Mouse (Mus musculus): ENCODE results near the gene Ncor1. TPM values are rescaled to one million over a fixed set of nuclear protein-coding genes. Genes with fewer than 3 reads are reported as not detected.

Ncor1 gene
- polyA plus RNA-seq, 1 experiment from 2014 or later, result 149 TPM

DNA sequence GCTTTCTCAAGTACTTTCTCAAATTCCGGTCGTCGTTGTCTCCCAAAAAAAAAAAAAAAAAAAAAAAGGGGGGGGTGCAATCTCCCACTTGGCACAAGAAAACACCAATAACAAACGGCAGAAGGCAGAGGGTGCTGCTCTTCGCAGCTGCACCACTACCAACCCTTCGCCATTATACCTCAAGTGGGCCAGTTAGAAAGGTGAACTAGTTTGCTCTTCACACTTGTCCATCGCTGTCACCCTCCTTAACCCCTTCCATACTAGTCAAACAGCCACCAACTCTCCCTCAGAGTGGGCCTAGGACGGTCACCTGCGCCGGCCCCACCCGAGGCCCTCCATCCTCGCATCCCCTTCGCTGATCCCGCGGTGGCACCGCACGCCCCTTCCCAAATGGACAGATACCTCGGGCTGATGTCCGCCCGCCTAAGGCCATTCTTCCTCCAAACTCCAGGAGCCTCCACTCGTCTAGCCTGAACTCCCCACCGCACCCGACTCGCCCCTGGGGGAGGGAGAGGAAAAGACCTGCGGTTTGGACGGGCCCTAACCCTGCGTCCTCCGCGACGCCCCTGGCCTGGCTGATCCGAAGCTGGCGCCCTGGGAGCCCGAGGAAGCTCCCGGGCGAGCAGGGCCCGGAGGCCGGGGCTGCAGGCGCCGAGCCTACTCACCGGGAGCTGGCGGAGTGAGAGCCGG is 1.7 kb downstream of the Ncor1 start:
- Histone ChIP-seq H3K27me3 (ENCODE audit: control insufficient read depth, insufficient read depth, low read length) (no peaks in the 10 kb centered on the region), H3K36me3 (ENCODE audit: control insufficient read depth, insufficient read depth, low read length) (no peaks in the 10 kb centered on the region), H3K4me2 (peak overlapping the region; percentile 91), H3K9me3 (replicated peaks; ENCODE audit: control insufficient read depth, low read length) (no peaks in the 10 kb centered on the region), H3K9ac (ENCODE audit: low read depth, low read length) (peak overlapping the region; percentile 92), H3K27ac (ENCODE audit: low read depth, low read length) (peak overlapping the region; percentile 98), H3K4me3 (ENCODE audit: low read depth, low read length) (peak overlapping the region; percentile 78), H3K4me1 (ENCODE audit: control insufficient read depth, insufficient read depth, low read length) (peaks cover 5% of the 10 kb centered on the region; the same call in 1 of the 2 replicates)
- ATAC-seq (replicated peaks; ENCODE audit: insufficient number of reproducible peaks, low FRiP score, low TSS enrichment), result peak; percentile 64
- WGBS (ENCODE audit: insufficient replicate concordance), result under 1% methylated on average over 42 of the region's 42 CpGs

DNA sequence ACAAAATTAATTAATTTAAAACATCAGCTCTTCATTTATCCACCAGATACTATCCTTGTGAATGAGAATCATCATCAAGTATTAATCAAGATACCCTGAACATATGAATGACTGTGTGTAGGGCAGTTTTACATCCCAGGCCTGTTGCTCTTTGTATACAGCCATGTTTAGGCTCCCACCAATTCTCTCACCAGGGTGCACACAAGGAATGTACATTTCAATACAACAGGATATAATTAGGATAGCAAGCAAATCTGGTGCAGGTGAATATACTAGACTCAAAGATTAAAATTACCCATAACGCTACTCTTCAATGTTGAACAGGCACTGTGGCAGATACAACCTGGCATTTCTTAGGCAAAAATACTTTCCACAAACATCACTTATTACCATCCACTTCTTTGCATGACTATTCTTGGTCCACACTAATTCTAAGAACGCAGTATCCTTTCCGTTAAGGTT is 2.3 kb downstream of the Ncor1 start:
- ATAC-seq (replicated peaks; ENCODE audit: insufficient number of reproducible peaks, low FRiP score, low TSS enrichment), result no peak
- Histone ChIP-seq H3K27me3 (ENCODE audit: control insufficient read depth, insufficient read depth, low read length) (no peaks in the 10 kb centered on the region), H3K4me1 (ENCODE audit: control insufficient read depth, insufficient read depth, low read length) (peaks cover 5% of the 10 kb centered on the region; the same call in 1 of the 2 replicates), H3K4me3 (ENCODE audit: low read depth, low read length) (peak overlapping the region; percentile 78), H3K9ac (ENCODE audit: low read depth, low read length) (peak overlapping the region; percentile 92), H3K27ac (ENCODE audit: low read depth, low read length) (peak overlapping the region; percentile 98), H3K4me2 (peak overlapping the region; percentile 91), H3K9me3 (replicated peaks; ENCODE audit: control insufficient read depth, low read length) (no peaks in the 10 kb centered on the region), H3K36me3 (ENCODE audit: control insufficient read depth, insufficient read depth, low read length) (no peaks in the 10 kb centered on the region)
- 9% methylated on average over 3 of the region's 3 CpGs for WGBS (ENCODE audit: insufficient replicate concordance)

DNA sequence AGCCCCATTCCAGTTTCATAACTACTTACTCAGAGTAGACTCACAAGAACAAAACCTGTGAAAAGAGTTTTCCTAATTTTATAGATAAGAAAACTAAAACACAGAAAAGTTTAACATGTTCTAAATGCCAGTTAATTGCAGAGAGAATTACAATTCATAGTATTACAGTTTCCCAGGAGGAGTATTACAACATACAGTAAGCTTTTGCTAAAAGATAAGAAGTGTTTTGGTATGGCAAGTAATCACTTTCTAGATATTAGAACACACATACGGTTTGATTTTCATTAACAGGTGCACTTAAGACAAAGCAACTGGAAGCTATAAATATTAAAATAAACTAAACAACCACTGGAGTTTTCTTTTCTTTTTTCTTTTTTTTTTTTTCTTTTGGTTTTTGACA is 3.1 kb downstream of the Ncor1 start:
- Histone ChIP-seq H3K4me1 (ENCODE audit: control insufficient read depth, insufficient read depth, low read length) (peaks cover 5% of the 10 kb centered on the region; the same call in 1 of the 2 replicates), H3K4me2 (peak overlapping the region; percentile 91), H3K36me3 (ENCODE audit: control insufficient read depth, insufficient read depth, low read length) (no peaks in the 10 kb centered on the region), H3K27ac (ENCODE audit: low read depth, low read length) (no peak overlapping the region), H3K9ac (ENCODE audit: low read depth, low read length) (no peak overlapping the region), H3K4me3 (ENCODE audit: low read depth, low read length) (no peak overlapping the region), H3K27me3 (ENCODE audit: control insufficient read depth, insufficient read depth, low read length) (no peaks in the 10 kb centered on the region), H3K9me3 (replicated peaks; ENCODE audit: control insufficient read depth, low read length) (no peaks in the 10 kb centered on the region)
- 52% methylated on average over 1 of the region's 1 CpGs for WGBS (ENCODE audit: insufficient replicate concordance)
- no peak for ATAC-seq (replicated peaks; ENCODE audit: insufficient number of reproducible peaks, low FRiP score, low TSS enrichment)

DNA sequence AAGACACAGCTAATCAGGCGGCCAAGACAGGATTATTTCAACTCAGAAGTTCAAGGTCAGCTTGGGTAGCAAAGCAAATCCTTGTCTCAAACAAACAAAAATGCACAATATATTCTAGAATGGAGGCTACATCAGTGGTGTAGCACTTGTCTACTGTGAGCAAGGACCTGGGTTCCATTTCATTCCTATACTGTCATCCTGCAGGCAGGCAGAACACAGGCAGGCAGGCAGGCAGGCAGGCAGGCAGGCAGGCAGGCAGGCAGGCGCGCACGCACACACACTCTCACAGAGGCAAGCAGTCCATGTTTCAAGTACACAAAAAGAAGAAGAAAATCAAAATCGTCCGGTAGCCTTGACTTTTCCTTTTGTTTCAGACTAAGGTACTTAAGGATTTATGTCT is 9.4 kb downstream of the Ncor1 start:
- 91% methylated on average over 6 of the region's 6 CpGs for WGBS (ENCODE audit: insufficient replicate concordance)

GRCm38 (mm10) chr11:62445799-62446198 is 12.5 kb downstream of the Ncor1 start:
- Histone ChIP-seq H3K36me3 (ENCODE audit: control insufficient read depth, insufficient read depth, low read length) (no peaks in the 10 kb centered on the region), H3K9me3 (replicated peaks; ENCODE audit: control insufficient read depth, low read length) (no peaks in the 10 kb centered on the region), H3K4me2 (no peak overlapping the region), H3K4me3 (ENCODE audit: low read depth, low read length) (no peak overlapping the region), H3K4me1 (ENCODE audit: control insufficient read depth, insufficient read depth, low read length) (peaks cover 5% of the 10 kb centered on the region; the same call in 1 of the 2 replicates), H3K27ac (ENCODE audit: low read depth, low read length) (no peak overlapping the region), H3K9ac (ENCODE audit: low read depth, low read length) (no peak overlapping the region), H3K27me3 (ENCODE audit: control insufficient read depth, insufficient read depth, low read length) (no peaks in the 10 kb centered on the region)
- 88% methylated on average over 3 of the region's 3 CpGs for WGBS (ENCODE audit: insufficient replicate concordance)
- ATAC-seq (replicated peaks; ENCODE audit: insufficient number of reproducible peaks, low FRiP score, low TSS enrichment), result no peak

More for the DNA sequence above, 9.4 kb downstream of the Ncor1 start:
- no peaks in the 10 kb centered on the region for H3K9me3 ChIP-seq (replicated peaks; ENCODE audit: control insufficient read depth, low read length)
- H3K4me1 ChIP-seq (ENCODE audit: control insufficient read depth, insufficient read depth, low read length), result no peaks in the 10 kb centered on the region
- no peaks in the 10 kb centered on the region for H3K27me3 ChIP-seq (ENCODE audit: control insufficient read depth, insufficient read depth, low read length)
- no peak overlapping the region for H3K4me2 ChIP-seq
- ATAC-seq (replicated peaks; ENCODE audit: insufficient number of reproducible peaks, low FRiP score, low TSS enrichment), result no peak
- no peak overlapping the region for H3K4me3 ChIP-seq (ENCODE audit: low read depth, low read length)
- no peaks in the 10 kb centered on the region for H3K36me3 ChIP-seq (ENCODE audit: control insufficient read depth, insufficient read depth, low read length)
- no peak overlapping the region for H3K9ac ChIP-seq (ENCODE audit: low read depth, low read length)
- H3K27ac ChIP-seq (ENCODE audit: low read depth, low read length), result no peak overlapping the region

DNA sequence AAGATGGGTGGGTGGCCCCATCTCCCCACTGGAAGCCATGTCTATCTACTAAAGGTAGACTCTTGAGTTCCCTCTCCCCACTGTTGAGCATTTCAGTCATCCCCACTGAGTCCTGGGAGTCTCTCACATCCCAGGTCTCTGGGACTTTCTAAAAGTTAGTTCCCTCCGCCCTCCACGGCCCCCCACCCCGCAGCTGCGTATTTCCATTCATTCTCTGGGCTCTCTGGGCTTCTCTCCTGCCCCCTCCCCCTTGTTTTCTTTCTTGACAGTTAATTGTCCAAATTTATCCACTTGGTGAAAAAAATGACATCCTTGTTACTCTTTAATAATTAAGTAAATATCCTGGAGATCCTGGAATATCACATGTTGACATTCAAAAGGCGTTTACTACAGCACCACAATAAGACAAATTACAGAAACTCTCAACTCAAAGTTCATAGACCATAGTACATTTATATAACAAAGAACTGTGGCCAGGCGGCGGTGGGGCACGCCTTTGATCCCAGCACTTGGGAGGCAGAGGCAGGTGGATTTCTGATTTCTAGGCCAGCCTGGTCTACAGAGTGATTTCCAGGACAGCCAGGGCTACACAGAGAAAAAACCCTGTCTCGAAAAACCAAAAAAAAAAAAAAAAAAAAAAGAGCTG is 17.5 kb downstream of the Ncor1 start:
- H3K9ac ChIP-seq (ENCODE audit: low read depth, low read length), result no peak overlapping the region
- no peaks in the 10 kb centered on the region for H3K36me3 ChIP-seq (ENCODE audit: control insufficient read depth, insufficient read depth, low read length)
- no peak overlapping the region for H3K27ac ChIP-seq (ENCODE audit: low read depth, low read length)
- H3K27me3 ChIP-seq (ENCODE audit: control insufficient read depth, insufficient read depth, low read length), result no peaks in the 10 kb centered on the region
- H3K4me3 ChIP-seq (ENCODE audit: low read depth, low read length), result no peak overlapping the region
- H3K9me3 ChIP-seq (replicated peaks; ENCODE audit: control insufficient read depth, low read length), result no peaks in the 10 kb centered on the region
- no peak overlapping the region for H3K4me2 ChIP-seq
- 91% methylated on average over 9 of the region's 9 CpGs for WGBS (ENCODE audit: insufficient replicate concordance)
- peaks cover 5% of the 10 kb centered on the region; the same call in 1 of the 2 replicates for H3K4me1 ChIP-seq (ENCODE audit: control insufficient read depth, insufficient read depth, low read length)
- ATAC-seq (replicated peaks; ENCODE audit: insufficient number of reproducible peaks, low FRiP score, low TSS enrichment), result no peak

DNA sequence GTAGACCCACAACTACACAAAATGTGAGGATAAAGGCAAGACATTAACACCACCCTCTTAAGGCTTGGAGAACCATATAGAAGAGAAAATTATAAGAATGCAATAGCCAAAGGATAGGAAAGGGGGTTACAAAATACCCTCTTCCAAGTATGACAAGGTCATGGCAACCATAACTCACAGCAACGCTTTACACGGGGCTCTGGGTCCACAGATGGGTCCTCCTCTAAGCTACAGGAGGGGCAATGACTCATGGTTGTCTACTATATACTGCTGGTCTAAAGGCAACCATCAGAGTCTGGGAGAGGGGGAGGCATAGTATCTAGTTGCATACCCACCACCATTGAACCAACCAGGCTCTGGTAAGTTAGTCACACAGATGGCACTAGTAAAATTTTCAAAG is 26.1 kb downstream of the Ncor1 start:
- no peak overlapping the region for H3K4me2 ChIP-seq
- 97% methylated on average over 2 of the region's 2 CpGs for WGBS (ENCODE audit: insufficient replicate concordance)
- H3K36me3 ChIP-seq (ENCODE audit: control insufficient read depth, insufficient read depth, low read length), result peaks cover 8% of the 10 kb centered on the region; the same call in 1 of the 2 replicates
- H3K4me1 ChIP-seq (ENCODE audit: control insufficient read depth, insufficient read depth, low read length), result no peaks in the 10 kb centered on the region
- H3K27ac ChIP-seq (ENCODE audit: low read depth, low read length), result no peak overlapping the region
- H3K27me3 ChIP-seq (ENCODE audit: control insufficient read depth, insufficient read depth, low read length), result no peaks in the 10 kb centered on the region
- ATAC-seq (replicated peaks; ENCODE audit: insufficient number of reproducible peaks, low FRiP score, low TSS enrichment), result no peak
- no peaks in the 10 kb centered on the region for H3K9me3 ChIP-seq (replicated peaks; ENCODE audit: control insufficient read depth, low read length)
- no peak overlapping the region for H3K9ac ChIP-seq (ENCODE audit: low read depth, low read length)
- H3K4me3 ChIP-seq (ENCODE audit: low read depth, low read length), result no peak overlapping the region

DNA sequence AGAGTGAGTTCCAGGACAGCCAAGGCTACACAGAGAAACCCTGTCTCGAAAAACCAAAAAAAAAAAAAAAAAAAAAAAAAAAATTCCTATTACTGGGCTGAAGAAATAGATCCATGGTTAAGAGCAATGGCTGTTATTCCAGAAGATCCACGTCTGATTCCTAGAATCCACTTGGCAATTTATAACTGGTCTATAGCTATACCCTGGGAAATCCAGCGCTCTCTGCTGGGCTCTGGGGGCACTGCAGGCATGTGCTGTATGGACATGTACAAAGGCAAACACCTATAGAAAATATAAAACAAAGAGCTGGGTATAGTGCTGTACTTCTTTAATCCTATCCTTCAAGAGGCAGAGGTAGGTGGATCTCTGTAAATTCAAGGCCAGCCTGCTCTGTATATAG is 31.2 kb downstream of the Ncor1 start:
- H3K4me3 ChIP-seq (ENCODE audit: low read depth, low read length), result no peak overlapping the region
- no peak for ATAC-seq (replicated peaks; ENCODE audit: insufficient number of reproducible peaks, low FRiP score, low TSS enrichment)
- no peak overlapping the region for H3K4me2 ChIP-seq
- H3K27me3 ChIP-seq (ENCODE audit: control insufficient read depth, insufficient read depth, low read length), result no peaks in the 10 kb centered on the region
- no peak overlapping the region for H3K27ac ChIP-seq (ENCODE audit: low read depth, low read length)
- H3K9ac ChIP-seq (ENCODE audit: low read depth, low read length), result no peak overlapping the region
- WGBS (ENCODE audit: insufficient replicate concordance), result 73% methylated on average over 2 of the region's 3 CpGs
- H3K9me3 ChIP-seq (replicated peaks; ENCODE audit: control insufficient read depth, low read length), result no peaks in the 10 kb centered on the region
- peaks cover 6% of the 10 kb centered on the region for H3K4me1 ChIP-seq (ENCODE audit: control insufficient read depth, insufficient read depth, low read length)
- peaks cover 13% of the 10 kb centered on the region for H3K36me3 ChIP-seq (ENCODE audit: control insufficient read depth, insufficient read depth, low read length)

Data from heart, embryonic 11.5 days (tissue).